Mouse (Mus musculus): ENCODE measurements at regions not wholly inside any gene's neighbourhood (a gene's known extent, or its start where the extent isn't known, plus 50 kb on each side); places are given as distances from the start of the nearest gene placed in this dataset.

GRCm38 (mm10) chr3:115820139-115820481, 67.5 kb upstream of the Dph5 start:
- TF ChIP-seq GATA1 (IDR thresholded peaks at IDR 0.05; ENCODE audit: low read length) (no peak), TAL1 (IDR thresholded peaks at IDR 0.05; ENCODE audit: low read length) (no peak)
